Mouse (Mus musculus): ENCODE data around the gene 1700018F24Rik.

DNA sequence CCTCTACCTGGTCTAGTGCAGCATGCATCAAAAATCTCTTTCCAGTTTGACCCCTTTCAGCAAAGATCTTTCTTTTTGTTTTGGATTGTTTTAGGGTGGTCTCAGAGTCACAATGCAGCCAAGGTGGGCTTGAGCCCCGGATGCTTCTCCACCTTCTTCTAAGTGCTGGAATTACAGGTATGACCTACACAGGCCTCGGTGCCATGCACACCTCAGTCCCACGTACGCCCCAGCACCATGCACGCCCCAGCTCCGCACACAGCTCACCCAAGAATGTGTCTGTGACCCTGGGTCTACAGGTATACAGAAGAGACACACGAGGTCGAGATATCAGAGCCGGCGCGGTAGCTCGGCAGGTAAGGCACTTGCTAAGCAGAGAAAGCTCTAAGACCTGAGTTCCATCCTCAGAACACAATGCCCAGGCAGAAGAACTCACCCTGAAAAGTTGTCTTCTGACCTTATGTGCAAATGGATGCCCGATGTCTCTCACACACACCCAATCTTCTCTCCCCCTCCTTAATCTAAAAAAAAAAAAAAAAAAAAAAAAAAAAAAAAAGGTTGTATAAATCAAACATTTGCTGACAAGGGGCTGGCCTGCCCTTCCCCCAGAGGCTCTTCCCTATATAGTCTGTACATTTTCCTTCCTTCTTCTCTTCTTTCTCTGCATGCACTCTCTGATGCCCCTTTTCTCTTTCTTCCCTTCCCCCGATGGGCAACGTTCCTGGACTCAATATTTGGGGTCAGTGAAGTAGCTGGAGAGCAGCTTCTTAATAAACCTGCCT is 33.7 kb upstream of the 1700018F24Rik start:
- TF ChIP-seq POLR2A (IDR thresholded peaks at IDR 0.05; ENCODE audit: extremely low read depth, insufficient read depth, low read length) (no peak), CTCF (IDR thresholded peaks at IDR 0.05; ENCODE audit: extremely low read depth, insufficient read depth, low read length) (no peak)
